Mouse (Mus musculus) neural tube, embryonic 14.5 days (tissue): ENCODE results near the gene Nubpl. TPM values are rescaled to one million over a fixed set of nuclear protein-coding genes. Genes with fewer than 3 reads are reported as not detected.
"Not testable (repeated sequence)": the region's sequence is repeated elsewhere in the genome, so short reads cannot be mapped to it uniquely, and the experiment has no call there.

Source experiments
- ATAC-seq: fragments of 200-750 bp; cut with Nextera tagmentation; 2 replicates; pipeline ENCODE4 v1.8.0; 2017; ENCODE audit warnings: low read depth, mild to moderate bottlenecking, moderate TSS enrichment, moderate library complexity
- H3K27ac ChIP-seq: fragments of 300-500 bp; sonication (generic); 2 replicates; pipeline ENCODE4 v1.5.1; 2014; ENCODE audit warnings: low read depth, mild to moderate bottlenecking, control low read depth, low read length, moderate library complexity, mixed read lengths
- H3K27me3 ChIP-seq: fragments of 300-500 bp; sonication (generic); 2 replicates; pipeline ENCODE4 v1.6.1; 2014; ENCODE audit warnings: low read length; ENCODE audit not compliant: control insufficient read depth, insufficient read depth
- H3K36me3 ChIP-seq: fragments of 300-500 bp; sonication (generic); 2 replicates; pipeline ENCODE4 v1.6.1; 2014; ENCODE audit warnings: low read length, mixed read lengths; ENCODE audit not compliant: control insufficient read depth, insufficient read depth
- H3K4me1 ChIP-seq: fragments of 300-500 bp; sonication (generic); 2 replicates; pipeline ENCODE4 v1.6.1; 2014; ENCODE audit warnings: low read length; ENCODE audit not compliant: control insufficient read depth, insufficient read depth
- H3K4me2 ChIP-seq: fragments of 300-500 bp; sonication (generic); 2 replicates; pipeline ENCODE4 v1.6.1; 2014; ENCODE audit warnings: mild to moderate bottlenecking, low read depth, low read length, control low read depth
- H3K4me3 ChIP-seq: fragments of 300-500 bp; sonication (generic); 2 replicates; pipeline ENCODE4 v1.5.1; 2014; ENCODE audit warnings: low read depth, low read length, control low read depth, mixed read lengths
- H3K9ac ChIP-seq: fragments of 300-500 bp; sonication (generic); replicated peaks from 2 replicates; pipeline ENCODE4 v1.6.1; 2014; ENCODE audit warnings: low read depth, mild to moderate bottlenecking, control low read depth, low read length, mixed read lengths
- H3K9me3 ChIP-seq: fragments of 300-500 bp; sonication (generic); 2 replicates; pipeline ENCODE4 v1.6.1; 2016; ENCODE audit warnings: low read length; ENCODE audit not compliant: control insufficient read depth
- WGBS: fragments of 180-500 bp; shearing (Covaris S2); extraction: QIAGEN DNeasy Blood & Tissue Kit; methylation state at CpG from one replicate; pipeline ENCODE4 v1.1.7; 2014; 5-methylcytosine and 5-hydroxymethylcytosine counted together
- polyA plus RNA-seq: library from polyadenylated mRNA; unstranded; fragments of >200 nt; fragmentation: Nextera tagmentation; extraction: Ambion mirVana; gene quantifications from 2 replicates; pipeline ENCODE4 v1.2.1, GENCODE M21; 2014

Nubpl gene
- polyA plus RNA-seq, 1 experiment from 2014 or later = 6.3 TPM

DNA sequence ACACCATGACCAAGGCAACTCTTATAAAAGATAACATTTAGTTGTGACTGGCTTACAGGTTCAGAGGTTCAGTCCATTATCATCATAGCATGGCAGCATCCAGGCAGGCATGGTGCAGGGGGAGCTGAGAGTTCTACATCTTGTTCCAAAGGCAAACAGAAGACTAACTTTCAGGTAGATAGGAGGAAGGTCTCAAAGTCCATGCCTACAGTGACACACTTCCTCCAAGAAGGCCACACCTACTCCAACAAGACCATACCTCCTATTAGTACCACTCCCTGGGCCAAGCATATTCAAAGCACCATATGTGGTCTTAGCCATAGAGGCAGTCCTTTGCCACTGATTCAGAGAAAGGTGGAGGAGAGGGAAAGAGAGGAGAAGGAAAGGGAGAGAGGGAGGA, 113.6 kb downstream of the Nubpl start:
- Histone ChIP-seq H3K4me1 (no peaks in the 10 kb centered on the region), H3K36me3 (no peaks in the 10 kb centered on the region), H3K4me2 (no peak overlapping the region), H3K27ac (no peak overlapping the region), H3K9me3 (no peaks in the 10 kb centered on the region), H3K4me3 (no peak overlapping the region), H3K27me3 (no peaks in the 10 kb centered on the region), H3K9ac (no peak overlapping the region)
- ATAC-seq = no peak

- Histone ChIP-seq H3K9ac (no peak overlapping the region), H3K4me1 (no peaks in the 10 kb centered on the region), H3K27ac (no peak overlapping the region), H3K4me2 (no peak overlapping the region), H3K9me3 (no peaks in the 10 kb centered on the region), H3K36me3 (no peaks in the 10 kb centered on the region), H3K27me3 (no peaks in the 10 kb centered on the region), H3K4me3 (no peak overlapping the region)
- ATAC-seq = no peak
- 93% methylated on average over 2 of the region's 2 CpGs for WGBS
These were observed 117.3 kb downstream of the Nubpl start for GRCm38 (mm10) chr12:52214837-52215236.

GRCm38 (mm10) chr12:52224954-52225353, 127.4 kb downstream of the Nubpl start:
- Histone ChIP-seq H3K9ac (no peak overlapping the region), H3K9me3 (no peaks in the 10 kb centered on the region), H3K27me3 (no peaks in the 10 kb centered on the region), H3K27ac (no peak overlapping the region), H3K4me3 (no peak overlapping the region), H3K4me1 (no peaks in the 10 kb centered on the region), H3K4me2 (no peak overlapping the region), H3K36me3 (no peaks in the 10 kb centered on the region)
- ATAC-seq = no peak
- WGBS = 93% methylated on average over 4 of the region's 4 CpGs

DNA sequence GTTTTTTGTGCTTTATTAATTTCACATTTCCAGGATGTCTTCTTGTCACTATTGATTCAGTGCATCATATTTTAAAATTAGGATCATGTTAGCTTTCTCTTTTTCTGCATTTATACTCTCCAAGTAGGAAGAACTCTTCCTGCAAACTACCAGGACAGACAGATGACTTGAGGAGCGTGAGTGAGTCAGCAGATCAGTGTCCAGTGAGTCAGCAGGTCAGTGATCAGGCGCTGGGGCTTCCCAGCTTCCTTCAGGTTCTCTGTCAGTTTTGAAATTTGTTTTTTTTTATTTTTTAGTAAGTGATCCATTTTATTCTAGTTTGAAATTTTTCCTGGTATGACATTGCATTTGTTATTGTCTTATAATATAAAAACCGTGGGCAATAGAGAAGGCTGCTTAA, 131.2 kb downstream of the Nubpl start:
- no peak for ATAC-seq
- no peaks in the 10 kb centered on the region for H3K9me3 ChIP-seq

DNA sequence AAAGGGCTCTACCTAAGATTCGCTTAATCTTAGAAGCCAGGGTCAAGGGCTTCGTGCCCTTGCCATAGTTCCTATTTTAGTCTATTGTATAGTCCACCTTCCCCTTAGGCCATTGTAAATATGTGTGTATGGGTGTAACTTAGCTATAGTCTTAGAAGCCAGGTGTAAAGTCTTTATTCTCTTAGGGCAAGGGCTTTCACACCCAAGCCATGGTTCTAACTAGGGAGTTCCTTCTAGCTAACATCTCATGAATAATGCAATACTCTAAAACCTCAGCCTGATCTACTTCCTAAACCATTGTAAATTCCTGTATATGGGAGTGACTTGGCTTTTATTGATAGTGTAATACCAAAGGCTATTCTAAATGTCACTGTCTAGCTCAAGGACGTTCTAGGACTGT, 134.4 kb downstream of the Nubpl start:
- H3K9ac ChIP-seq, H3K27ac ChIP-seq, H3K9me3 ChIP-seq, ATAC-seq, H3K4me2 ChIP-seq, H3K4me1 ChIP-seq, H3K27me3 ChIP-seq, H3K36me3 ChIP-seq, H3K4me3 ChIP-seq: not testable (repeated sequence)
- 73% methylated on average over 1 of the region's 3 CpGs for WGBS

More for the DNA sequence above, 131.2 kb downstream of the Nubpl start:
- Histone ChIP-seq H3K27me3 (no peaks in the 10 kb centered on the region), H3K27ac (no peak overlapping the region), H3K4me2 (no peak overlapping the region), H3K36me3 (no peaks in the 10 kb centered on the region), H3K9ac (no peak overlapping the region), H3K4me3 (no peak overlapping the region), H3K4me1 (no peaks in the 10 kb centered on the region)
- WGBS = 93% methylated on average over 3 of the region's 3 CpGs

DNA sequence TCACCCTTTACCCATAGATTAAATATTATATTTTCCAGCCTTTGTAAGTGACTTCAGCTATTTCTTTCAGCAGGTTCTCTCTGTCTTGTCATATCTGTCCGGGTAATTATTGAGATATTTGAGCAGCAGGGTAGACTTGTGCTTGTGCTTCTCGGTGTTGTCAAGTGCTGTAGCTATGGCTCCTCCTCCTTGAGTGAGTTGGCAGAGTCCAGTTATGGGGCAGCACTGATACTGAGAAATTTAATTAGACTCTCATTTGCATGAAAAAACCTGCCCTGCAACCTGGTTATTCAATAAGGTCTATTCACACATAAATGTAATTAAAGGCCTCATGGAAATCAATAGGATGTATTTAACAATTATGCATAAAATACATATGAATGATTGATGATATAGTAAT, 145.2 kb downstream of the Nubpl start:
- no peak overlapping the region for H3K4me3 ChIP-seq
- no peak overlapping the region for H3K9ac ChIP-seq
- no peak overlapping the region for H3K4me2 ChIP-seq
- no peaks in the 10 kb centered on the region for H3K9me3 ChIP-seq
- no peaks in the 10 kb centered on the region for H3K4me1 ChIP-seq
- no peaks in the 10 kb centered on the region for H3K27me3 ChIP-seq
- no peaks in the 10 kb centered on the region for H3K36me3 ChIP-seq
- WGBS = 77% methylated on average over 2 of the region's 2 CpGs
- ATAC-seq = no peak
- no peak overlapping the region for H3K27ac ChIP-seq

DNA sequence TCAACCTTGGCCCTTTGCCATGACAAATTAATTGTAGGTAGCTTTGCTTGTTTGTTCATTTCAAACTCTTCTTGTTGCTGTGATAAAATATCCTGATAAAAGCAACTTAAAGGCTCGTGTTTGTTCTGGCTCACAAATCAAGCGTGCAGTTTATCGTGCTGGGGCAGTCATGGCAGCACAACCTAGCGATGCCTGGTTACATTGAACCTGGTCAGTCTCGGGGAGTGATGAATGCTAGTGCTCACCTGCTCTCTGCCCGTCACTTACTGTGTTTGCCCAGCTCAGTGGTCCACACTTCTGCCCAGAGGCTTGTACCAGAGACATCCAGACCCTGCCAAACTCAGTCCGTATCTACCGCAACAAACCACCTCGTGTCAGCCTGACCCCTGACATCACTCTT, 149.9 kb downstream of the Nubpl start:
- no peak for ATAC-seq
- no peak overlapping the region for H3K27ac ChIP-seq
- no peak overlapping the region for H3K4me2 ChIP-seq
- no peak overlapping the region for H3K4me3 ChIP-seq
- WGBS = 88% methylated on average over 9 of the region's 9 CpGs
- no peak overlapping the region for H3K9ac ChIP-seq
- no peaks in the 10 kb centered on the region for H3K4me1 ChIP-seq
- no peaks in the 10 kb centered on the region for H3K36me3 ChIP-seq
- no peaks in the 10 kb centered on the region for H3K27me3 ChIP-seq
- no peaks in the 10 kb centered on the region for H3K9me3 ChIP-seq

DNA sequence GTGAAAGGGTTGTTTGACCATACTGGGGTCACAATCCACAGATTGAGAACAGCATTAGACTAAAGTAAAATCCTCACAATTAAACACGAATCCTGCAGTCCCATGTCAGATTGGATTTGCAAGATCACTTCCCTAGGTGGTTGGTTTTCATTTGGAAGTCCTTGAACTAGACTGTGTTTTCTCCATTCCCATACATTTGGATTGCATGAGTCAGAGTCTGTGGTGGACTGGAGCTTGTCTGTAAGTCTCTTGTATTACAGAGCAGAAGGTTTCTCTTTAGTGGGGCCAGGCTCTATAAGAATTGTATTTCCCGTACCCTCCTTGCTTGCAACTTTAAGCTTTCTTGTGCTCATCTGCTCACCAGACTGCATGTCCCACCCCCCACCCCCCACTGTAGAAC, 151.0 kb downstream of the Nubpl start:
- Histone ChIP-seq H3K36me3 (no peaks in the 10 kb centered on the region), H3K4me2 (no peak overlapping the region), H3K9me3 (no peaks in the 10 kb centered on the region), H3K27me3 (no peaks in the 10 kb centered on the region), H3K4me3 (no peak overlapping the region), H3K4me1 (no peaks in the 10 kb centered on the region), H3K27ac (no peak overlapping the region), H3K9ac (no peak overlapping the region)
- no peak for ATAC-seq
- 90% methylated on average over 2 of the region's 2 CpGs for WGBS

DNA sequence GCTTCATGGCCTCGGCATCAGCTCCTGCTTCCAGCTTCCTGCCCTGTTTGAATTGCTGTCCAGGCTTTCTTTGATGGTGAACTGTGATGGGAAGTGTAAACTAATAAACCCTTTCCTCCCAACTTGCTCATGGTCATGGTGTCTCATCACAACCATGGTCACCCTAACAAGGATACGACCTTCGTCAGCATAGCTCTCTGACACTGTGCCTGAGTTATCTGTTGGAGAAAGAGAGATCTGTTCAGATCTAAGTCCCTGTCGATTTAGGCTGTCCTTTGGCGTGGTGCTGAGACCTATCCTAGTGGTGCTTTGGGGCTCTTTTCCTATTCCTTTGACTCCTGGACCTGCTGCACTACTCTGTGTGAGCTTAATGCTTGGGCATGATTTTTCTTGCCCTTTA, 156.6 kb downstream of the Nubpl start:
- H3K36me3 ChIP-seq = no peaks in the 10 kb centered on the region
- no peak overlapping the region for H3K27ac ChIP-seq
- ATAC-seq = no peak
- H3K9me3 ChIP-seq = no peaks in the 10 kb centered on the region
- no peaks in the 10 kb centered on the region for H3K4me1 ChIP-seq
- H3K4me2 ChIP-seq = no peak overlapping the region
- no peaks in the 10 kb centered on the region for H3K27me3 ChIP-seq
- WGBS = 85% methylated on average over 5 of the region's 5 CpGs
- no peak overlapping the region for H3K4me3 ChIP-seq
- no peak overlapping the region for H3K9ac ChIP-seq

GRCm38 (mm10) chr12:52268131-52268530, 170.6 kb downstream of the Nubpl start:
- H3K4me3 ChIP-seq = no peak overlapping the region

More at GRCm38 (mm10) chr12:52268131-52268530, 170.6 kb downstream of the Nubpl start:
- no peak overlapping the region for H3K4me2 ChIP-seq
- ATAC-seq = no peak
- H3K9me3 ChIP-seq = no peaks in the 10 kb centered on the region
- no peaks in the 10 kb centered on the region for H3K4me1 ChIP-seq
- 85% methylated on average over 2 of the region's 2 CpGs for WGBS
- no peaks in the 10 kb centered on the region for H3K36me3 ChIP-seq
- no peak overlapping the region for H3K27ac ChIP-seq
- H3K9ac ChIP-seq = no peak overlapping the region
- no peaks in the 10 kb centered on the region for H3K27me3 ChIP-seq
